Mouse (Mus musculus) heart, adult 18-20 months (tissue): ENCODE data around the gene Gulp1. TPM values are rescaled to one million over a fixed set of nuclear protein-coding genes. Genes with fewer than 3 reads are reported as not detected.

Experiments
- DNase-seq, 2 experiments: peaks; one replicate each; pipeline ENCODE4 v3.0.0; 2021 to 2022; ENCODE audit warnings: mixed read lengths in 1 of 2
- total RNA-seq, 2 experiments: library from RNA; stranded (reverse); gene quantifications; 2 replicates each; pipeline ENCODE4 v1.2.3; 2021

Gene Gulp1
- total RNA-seq, 2 experiments from 2014 or later: 3.6 to 5.0 TPM

DNA sequence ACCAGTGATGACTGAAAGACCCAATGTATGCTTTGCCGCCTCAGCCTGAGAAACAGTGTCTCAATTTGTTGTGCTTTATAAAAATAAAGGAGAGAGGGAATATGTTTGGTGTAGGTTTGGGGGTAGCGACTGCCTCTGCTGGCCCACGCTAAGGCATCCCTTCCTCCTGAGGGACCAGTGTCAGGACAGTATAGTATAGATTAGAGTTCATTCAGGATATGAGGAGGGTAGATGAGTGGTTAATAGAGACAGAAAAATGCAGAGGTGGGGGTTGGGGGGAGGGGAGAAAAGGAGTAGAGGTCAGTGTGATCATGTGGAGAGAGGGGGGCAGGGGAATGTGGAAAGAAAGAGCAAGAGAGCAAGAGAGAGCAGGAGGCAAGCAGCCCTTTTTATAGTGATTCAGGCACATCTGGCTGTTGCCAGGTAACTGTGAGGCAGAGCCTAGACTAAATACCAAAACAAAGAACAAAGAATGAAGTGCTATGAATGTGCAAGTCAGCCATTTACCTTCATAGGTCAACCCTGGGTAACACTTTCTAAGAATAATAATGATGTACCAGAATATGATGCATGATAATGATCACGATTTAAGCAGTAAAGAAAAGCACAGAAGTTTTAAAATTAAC is 169.6 kb downstream of the Gulp1 start:
- DNase-seq: no peak

DNA sequence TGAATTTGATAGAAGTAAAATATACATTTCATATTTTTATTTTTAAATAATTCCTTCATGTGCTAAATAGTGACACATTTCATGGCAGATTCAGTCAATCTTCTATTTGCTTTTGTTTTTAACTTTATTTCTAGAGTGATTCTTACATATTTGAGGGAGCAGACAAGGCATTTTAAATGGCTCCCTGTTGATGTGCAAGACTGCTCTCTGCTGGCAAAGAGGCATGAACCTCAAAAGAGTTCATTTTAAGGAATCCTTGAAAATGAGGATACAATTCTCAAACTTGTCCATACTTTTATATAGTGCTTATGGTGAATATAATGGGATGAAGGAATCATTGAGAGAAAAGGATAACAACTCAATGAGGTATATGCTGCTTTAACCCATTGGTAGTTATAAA is 189.9 kb downstream of the Gulp1 start:
- DNase-seq: peak in 1 of 2 experiments; percentile 10

DNA sequence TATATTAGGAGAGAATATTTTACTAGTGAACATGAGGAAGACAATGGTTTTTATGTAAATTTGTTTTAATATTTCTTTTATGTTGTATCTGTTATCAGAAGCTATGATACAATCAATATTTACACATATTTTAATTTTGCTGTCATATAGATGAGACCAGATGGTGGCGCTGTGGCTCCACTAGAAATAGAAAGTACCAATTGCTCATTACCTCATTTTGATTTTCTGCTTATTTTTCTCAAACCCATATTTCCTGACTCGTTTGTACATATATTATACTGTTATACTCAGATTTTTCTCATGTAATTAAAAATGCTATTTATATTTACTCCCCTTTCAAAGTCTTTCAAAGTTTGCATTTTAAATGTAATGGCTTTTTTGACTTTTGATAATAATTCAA is 194.4 kb downstream of the Gulp1 start:
- DNase-seq: peak; percentile 12 to 79

DNA sequence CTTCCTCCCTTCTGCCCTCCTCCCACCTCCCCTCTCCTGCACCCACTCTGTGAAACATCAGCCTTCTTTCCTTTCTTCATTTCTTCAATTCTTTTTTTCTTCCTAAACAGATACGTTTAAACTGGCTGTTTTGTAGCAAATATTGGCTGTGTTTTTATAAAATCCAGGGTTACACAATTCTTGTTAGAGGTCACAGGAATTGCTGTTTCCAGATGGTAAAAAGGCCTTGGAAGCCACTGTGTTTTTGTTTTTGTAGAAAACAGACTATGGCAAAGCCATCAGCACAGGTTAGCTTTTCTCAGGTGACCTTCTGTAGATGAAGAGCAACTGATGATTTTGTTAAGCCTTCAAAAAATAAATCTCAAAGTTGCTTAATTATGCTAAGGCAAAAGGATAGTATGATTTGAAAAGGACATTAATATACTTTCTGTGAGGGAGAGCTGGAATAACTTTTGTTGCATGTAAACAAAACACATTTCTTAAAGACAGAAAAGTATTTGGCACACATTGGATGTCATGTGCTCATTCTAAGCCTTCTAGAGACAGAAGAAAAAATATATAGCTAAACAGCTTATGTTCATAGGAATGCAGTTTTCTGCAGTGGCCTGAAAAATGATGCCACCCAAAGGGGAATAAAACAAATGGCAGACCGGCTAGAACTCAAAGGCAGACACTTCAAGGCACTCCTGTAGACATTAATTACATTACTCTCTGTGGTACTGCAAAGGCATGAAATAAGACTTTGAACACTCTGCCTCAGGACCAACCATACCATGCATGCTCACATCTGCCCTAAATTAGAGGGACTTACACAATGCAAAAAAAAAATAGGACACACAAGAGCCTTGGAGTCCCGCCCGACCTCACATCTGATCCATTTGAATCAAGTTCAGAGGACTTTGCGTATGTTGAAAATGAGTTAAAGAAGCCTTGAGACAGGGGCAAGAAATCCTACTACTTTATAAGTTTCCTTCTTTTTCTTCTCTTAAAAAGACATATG is 199.7 kb downstream of the Gulp1 start:
- peak; percentile 7 to 10 for DNase-seq

DNA sequence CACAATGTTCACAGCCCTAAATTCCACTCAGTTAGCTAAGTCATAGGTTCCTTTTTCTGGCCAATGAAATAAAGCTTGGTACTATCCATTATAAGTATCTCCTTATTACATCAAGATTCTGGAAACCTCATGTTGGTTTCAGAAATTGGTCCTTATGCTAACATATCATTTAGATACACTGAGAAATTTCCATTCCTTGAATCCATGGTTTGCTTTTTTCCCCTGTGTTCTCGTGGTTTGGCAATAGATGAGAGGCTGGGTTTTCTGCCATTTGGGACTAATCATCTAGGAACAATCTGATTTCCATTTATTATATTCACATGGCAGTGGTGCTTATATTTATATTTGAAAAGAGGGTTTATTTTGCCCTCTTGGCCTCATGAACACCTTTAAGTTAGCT is 226.9 kb downstream of the Gulp1 start:
- no peak for DNase-seq

DNA sequence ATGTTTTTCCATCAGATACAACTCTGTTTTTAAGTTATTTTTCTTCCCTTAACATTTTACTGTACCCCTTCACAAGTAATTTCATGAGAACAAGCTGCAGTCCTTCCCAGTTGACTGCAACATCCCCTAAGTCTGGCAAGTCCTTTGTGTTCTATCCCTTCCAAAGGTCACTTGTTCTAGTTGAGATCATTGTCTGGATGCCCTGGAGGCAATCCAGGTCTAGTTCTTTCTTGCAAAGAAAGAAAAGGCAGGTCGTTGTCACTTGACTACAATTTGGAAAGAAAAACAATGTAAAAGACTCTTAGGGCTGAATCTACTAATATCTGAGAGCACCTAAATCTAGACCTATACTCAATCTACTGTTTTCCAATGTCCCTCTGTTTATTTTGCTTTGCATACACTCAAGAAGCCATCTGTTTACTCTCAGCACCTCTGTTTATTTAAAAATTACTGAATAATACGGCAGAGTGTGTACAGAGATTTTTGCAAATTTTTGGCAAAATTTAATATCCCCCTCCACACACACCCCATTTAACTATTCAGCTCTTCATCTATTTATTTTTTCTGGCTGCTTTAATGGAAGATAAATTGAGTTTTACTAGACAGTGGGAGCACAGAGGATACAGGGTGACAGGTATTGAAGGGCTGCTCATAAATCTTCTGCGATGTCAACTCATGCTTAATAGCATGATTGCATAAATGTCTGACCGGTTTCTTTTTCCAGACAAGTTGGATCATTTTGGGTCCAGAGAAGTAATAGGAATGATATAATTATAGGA is 252.5 kb downstream of the Gulp1 start:
- peak; percentile 19 to 35 for DNase-seq

DNA sequence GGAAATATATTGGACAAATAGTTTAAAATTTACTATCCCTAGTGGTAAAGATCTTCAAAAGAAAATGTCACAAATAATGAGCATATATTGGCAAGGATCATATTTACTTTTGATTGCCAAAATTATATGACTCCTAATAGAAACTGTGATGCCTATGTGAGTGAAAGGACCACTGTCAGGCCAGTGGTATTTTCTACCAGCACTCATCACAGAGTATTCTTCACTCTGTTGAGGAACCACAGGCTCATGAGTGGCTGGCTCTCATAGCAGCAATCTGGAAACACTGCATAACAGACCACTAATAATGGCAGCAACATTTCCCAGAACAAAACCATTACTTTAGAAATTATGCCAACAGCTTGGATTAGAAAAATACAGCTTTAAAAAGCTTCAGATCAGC is 255.1 kb downstream of the Gulp1 start:
- DNase-seq: no peak

DNA sequence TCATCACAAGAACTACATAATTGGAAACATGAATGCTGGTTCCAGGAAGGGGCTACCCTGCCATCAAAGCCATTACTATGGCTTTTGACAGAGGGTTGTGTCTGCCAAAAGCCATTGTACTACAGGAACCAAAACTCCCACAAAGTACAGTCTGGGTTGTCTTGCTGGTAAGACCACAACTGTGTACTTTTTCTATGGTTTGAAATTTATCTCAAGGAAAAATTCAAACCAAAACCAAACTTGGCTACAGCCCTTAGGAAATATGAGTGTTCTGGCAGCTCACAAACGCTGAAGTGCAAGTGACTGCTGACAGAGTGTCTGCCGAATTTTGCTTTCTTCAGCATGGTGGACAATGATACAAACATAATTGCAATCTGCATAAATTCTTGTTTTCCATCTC is 259.0 kb downstream of the Gulp1 start:
- DNase-seq: peak; percentile 6 to 7

DNA sequence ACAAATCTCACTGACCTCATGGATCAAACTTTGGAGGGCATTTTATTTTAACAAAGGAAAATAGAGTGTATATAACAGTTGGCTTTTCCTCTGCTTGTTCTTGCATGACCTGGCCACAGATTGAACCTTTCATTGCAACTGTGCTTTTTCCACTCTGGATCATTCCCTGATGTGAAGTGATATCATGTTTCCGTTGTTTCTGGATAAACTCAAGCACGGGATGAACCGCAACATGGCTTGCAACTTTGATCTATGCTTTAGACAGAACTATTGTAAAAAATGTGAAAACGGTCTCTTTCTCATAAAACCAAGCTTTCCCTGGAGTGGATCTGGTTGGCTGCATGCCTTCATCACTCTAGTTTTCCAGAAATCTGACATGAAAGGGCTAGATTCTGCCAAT is 282.6 kb downstream of the Gulp1 start:
- DNase-seq: peak in 1 of 2 experiments; percentile 3
